Mouse (Mus musculus): ENCODE data around the gene Scgb1b29.
"Not testable (repeated sequence)": the region's sequence is repeated elsewhere in the genome, so short reads cannot be mapped to it uniquely, and the experiment has no call there.

Gene Scgb1b29

DNA sequence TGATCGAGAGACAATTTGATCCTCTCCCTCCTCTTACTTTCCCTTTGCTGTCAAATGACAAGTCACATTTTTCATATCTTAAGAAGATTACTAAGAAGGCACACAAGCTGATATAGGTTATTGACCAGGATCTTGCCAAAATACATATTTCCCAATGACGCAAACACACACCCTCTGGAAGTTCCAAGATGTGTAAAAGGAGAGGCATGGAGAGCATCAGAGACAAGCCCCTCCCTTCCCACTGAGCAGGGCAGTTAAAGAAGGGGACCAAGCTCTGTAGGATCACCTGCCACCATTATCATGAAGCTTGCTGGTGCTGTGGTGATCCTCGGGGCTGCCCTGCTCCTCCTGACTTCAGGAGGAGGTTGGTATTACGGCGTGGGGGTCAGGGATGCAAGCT, at the start of gene Scgb1b29:
TSS of gene Scgb1b29 (plus strand) at position 301 of the 400 bp plus-strand sequence.
- DNase-seq (ENCODE audit: low spot score), result not testable (repeated sequence)

GRCm38 (mm10) chr7:32428636-32429035, 12.7 kb upstream of the Scgb1b29 start:
- DNase-seq (ENCODE audit: low spot score), result not testable (repeated sequence)

All from adipocyte (in vitro differentiated cells).